Mouse (Mus musculus) activated CD4-positive, CD25-positive, alpha-beta regulatory T cell, adult 4 months (primary cell): ENCODE data around the gene Ifng. TPM values are rescaled to one million over a fixed set of nuclear protein-coding genes. Genes with fewer than 3 reads are reported as not detected.

Experiments used
- ATAC-seq: one replicate; pipeline ENCODE4 v1.8.0; 2017
- polyA plus RNA-seq, 2 experiments: library from polyadenylated mRNA; unstranded; fragments of 100-300 nt; shearing (Covaris generic); gene quantifications; one replicate each; pipeline ENCODE4 v1.2.1; 2017

Gene Ifng
- polyA plus RNA-seq, 2 experiments from 2014 or later = 8.9 to 9.8 TPM

DNA sequence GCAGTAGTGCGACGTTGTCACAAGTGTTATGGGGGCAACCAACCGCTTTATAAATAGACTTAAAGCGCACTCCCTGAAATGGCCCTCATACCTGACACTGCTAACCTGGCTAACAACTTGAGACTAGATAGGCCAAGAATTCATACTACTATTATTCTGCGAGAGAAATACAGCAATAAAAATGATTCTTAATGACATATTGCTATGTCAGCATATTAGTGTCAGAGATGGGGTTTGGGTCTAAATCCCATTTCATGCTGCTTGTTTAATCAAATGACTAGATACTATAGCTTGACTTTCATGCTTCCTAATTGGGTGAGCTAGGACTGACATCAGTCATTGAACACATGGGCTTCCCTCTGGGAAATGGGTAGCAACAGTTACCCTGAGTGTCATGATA, 39.3 kb downstream of the Ifng start:
- no peak for ATAC-seq

DNA sequence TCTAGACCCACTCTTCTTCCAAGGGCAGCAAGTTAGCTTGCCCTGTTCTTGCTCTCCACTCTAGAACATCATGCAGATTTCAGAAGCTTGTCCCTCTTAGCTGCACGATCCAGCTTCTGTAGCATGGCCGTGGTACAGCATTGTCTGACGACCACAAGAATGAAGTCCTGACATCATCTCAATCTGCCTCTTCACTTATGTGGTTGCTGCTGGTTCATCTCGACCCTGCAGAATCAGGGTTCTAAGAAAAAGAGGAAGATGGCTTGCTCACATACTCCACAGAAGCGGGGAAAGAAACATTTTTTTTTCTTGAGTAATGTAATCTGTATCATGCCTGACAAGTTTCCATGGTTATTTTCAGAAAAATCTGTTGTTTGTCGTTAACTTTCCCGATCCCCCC, 39.9 kb downstream of the Ifng start:
- no peak for ATAC-seq

DNA sequence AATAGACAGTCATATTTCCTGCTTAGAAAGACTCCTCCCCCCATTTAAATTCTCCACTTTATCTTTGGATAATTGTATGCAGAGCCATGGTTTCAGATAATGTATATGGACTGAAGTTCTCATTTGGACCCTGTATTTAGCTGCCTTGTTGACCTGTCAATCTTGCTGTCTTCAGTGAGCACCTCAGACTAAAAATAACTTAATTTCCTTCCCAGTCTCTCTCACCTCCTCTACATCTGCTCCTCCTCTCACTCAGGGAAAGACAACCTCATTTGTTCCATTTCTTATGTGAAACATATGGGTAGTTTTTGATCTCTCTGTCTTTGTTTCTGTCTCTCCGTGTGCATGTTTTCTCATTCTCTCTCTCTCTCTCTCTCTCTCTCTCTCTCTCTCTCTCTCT, 53.3 kb downstream of the Ifng start:
- no peak for ATAC-seq

DNA sequence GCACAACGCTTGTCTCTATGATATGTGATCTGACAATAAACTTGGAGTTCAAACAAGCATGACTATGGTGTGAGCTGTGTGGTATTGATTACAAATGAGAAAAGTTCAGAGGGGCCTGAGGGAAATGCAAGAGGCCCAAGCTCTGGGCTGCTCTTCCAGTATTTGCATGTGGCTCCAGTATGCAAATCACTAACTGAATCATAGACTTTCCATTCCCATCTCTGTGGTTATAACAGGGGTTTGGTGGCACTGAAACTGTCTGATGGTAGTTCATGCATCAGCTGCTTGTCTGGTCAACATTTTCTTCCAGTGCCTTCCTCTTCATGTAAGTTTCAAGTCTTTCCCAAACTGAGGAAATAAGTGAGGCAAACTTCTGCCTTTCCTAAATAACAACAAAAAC, 54.5 kb downstream of the Ifng start:
- ATAC-seq = peak; percentile 43

Other genes with a start within 250 kb of the Ifng start
- gene Il22, start 236.1 kb upstream of the Ifng start, polyA plus RNA-seq = not detected
- not detected for gene Gm32717, start 200.3 kb upstream of the Ifng start, polyA plus RNA-seq
- gene Gm32802, start 182.4 kb upstream of the Ifng start, polyA plus RNA-seq = not detected
- under 1 TPM in 1 of 2 experiments, not detected in 1; 0.49 TPM for gene Iltifb, start 146.0 kb upstream of the Ifng start, polyA plus RNA-seq
- not detected for gene Gm9040, start 114.1 kb upstream of the Ifng start, polyA plus RNA-seq
- gene Gm9044, start 108.6 kb upstream of the Ifng start, polyA plus RNA-seq = not detected
- gene Gm9045, start 103.2 kb upstream of the Ifng start, polyA plus RNA-seq = not detected
- not detected for gene Gm9046, start 97.8 kb upstream of the Ifng start, polyA plus RNA-seq
- under 1 TPM in 1 of 2 experiments, not detected in 1; 0.48 TPM for gene Gm9048, start 92.4 kb upstream of the Ifng start, polyA plus RNA-seq
- not detected for gene Gm9049, start 86.9 kb upstream of the Ifng start, polyA plus RNA-seq